Mouse (Mus musculus): ENCODE measurements around the gene Galnt6.
"Not testable (repeated sequence)": the region's sequence is repeated elsewhere in the genome, so short reads cannot be mapped to it uniquely, and the experiment has no call there.

The Galnt6 gene

GRCm38 (mm10) chr15:100729281-100729985 is at the start of gene Galnt6:
Galnt6 (minus strand) TSS chr15:100729376.
- DNase-seq (ENCODE audit: low spot score) = no peak

- no peak for DNase-seq (ENCODE audit: low spot score)
These were observed 48.1 kb upstream of the Galnt6 start for GRCm38 (mm10) chr15:100777020-100778016.

GRCm38 (mm10) chr15:100776424-100776823 is 47.2 kb upstream of the Galnt6 start:
- DNase-seq (ENCODE audit: low spot score) = no peak

- DNase-seq (ENCODE audit: low spot score) = no peak
These were observed 46.3 kb upstream of the Galnt6 start for GRCm38 (mm10) chr15:100775189-100776166.

GRCm38 (mm10) chr15:100773859-100774258 is 44.7 kb upstream of the Galnt6 start:
- not testable (repeated sequence) for DNase-seq (ENCODE audit: low spot score)

- no peak for DNase-seq (ENCODE audit: low spot score)
These were observed 43.5 kb upstream of the Galnt6 start for GRCm38 (mm10) chr15:100772685-100773084.

GRCm38 (mm10) chr15:100770338-100770737 is 41.2 kb upstream of the Galnt6 start:
- DNase-seq (ENCODE audit: low spot score) = no peak

GRCm38 (mm10) chr15:100769023-100769422 is 39.8 kb upstream of the Galnt6 start:
- DNase-seq (ENCODE audit: low spot score) = not testable (repeated sequence)

GRCm38 (mm10) chr15:100767851-100768250 is 38.7 kb upstream of the Galnt6 start:
- DNase-seq (ENCODE audit: low spot score) = no peak

- DNase-seq (ENCODE audit: low spot score) = no peak
These were observed 37.6 kb upstream of the Galnt6 start for GRCm38 (mm10) chr15:100766826-100767225.

- DNase-seq (ENCODE audit: low spot score) = no peak
These were observed 35.2 kb upstream of the Galnt6 start for GRCm38 (mm10) chr15:100764163-100764951.

GRCm38 (mm10) chr15:100762649-100763048 is 33.5 kb upstream of the Galnt6 start:
- no peak for DNase-seq (ENCODE audit: low spot score)

GRCm38 (mm10) chr15:100761419-100762185 is 32.4 kb upstream of the Galnt6 start, which contains the start of gene Slc4a8:
Slc4a8 (plus strand) TSS chr15:100761747.
- peak; percentile 74 for DNase-seq (ENCODE audit: low spot score)

- no peak for DNase-seq (ENCODE audit: low spot score)
These were observed 31.9 kb upstream of the Galnt6 start for GRCm38 (mm10) chr15:100761036-100761418.

- no peak for DNase-seq (ENCODE audit: low spot score)
These were observed 30.1 kb upstream of the Galnt6 start for GRCm38 (mm10) chr15:100759286-100759685.

- DNase-seq (ENCODE audit: low spot score) = no peak
These were observed 28.4 kb upstream of the Galnt6 start for GRCm38 (mm10) chr15:100757527-100757978.

- DNase-seq (ENCODE audit: low spot score) = no peak
These were observed 26.9 kb upstream of the Galnt6 start for GRCm38 (mm10) chr15:100755881-100756624.

- no peak for DNase-seq (ENCODE audit: low spot score)
These were observed 26.3 kb upstream of the Galnt6 start for GRCm38 (mm10) chr15:100755498-100755859.

- no peak for DNase-seq (ENCODE audit: low spot score)
These were observed 25.8 kb upstream of the Galnt6 start for GRCm38 (mm10) chr15:100754805-100755497.
